Mouse (Mus musculus): ENCODE results near the gene Etnk2. TPM values are rescaled to one million over a fixed set of nuclear protein-coding genes. Genes with fewer than 3 reads are reported as not detected.

Etnk2 gene
- total RNA-seq, 2 experiments from 2014 or later, result 7.8 to 10.2 TPM

GRCm38 (mm10) chr1:133347693-133348520 lies 15.5 kb upstream of the Etnk2 start:
- intact Hi-C loops (cut with DNase I), result no loop called here
- DNase-seq (ENCODE audit: low spot score in 2 of 2), result no peak

GRCm38 (mm10) chr1:133350210-133350609 lies 13.2 kb upstream of the Etnk2 start, which contains the start of gene Ren1:
Ren1 (plus strand) TSS chr1:133350510.
- intact Hi-C loops (cut with DNase I), result no loop called here
- no peak for DNase-seq (ENCODE audit: low spot score in 2 of 2)

GRCm38 (mm10) chr1:133351762-133352161 lies 11.6 kb upstream of the Etnk2 start:
- intact Hi-C loops (cut with DNase I), result loop anchor here (2.0 kb wide), 1 partner anchor 37 kb away; no protein-coding TSS in a partner anchor
- no peak for DNase-seq (ENCODE audit: low spot score in 2 of 2)

- peak; percentile 83 to 85 for DNase-seq (ENCODE audit: low spot score in 2 of 2)
- intact Hi-C loops (cut with DNase I), result loop anchor here (2.0 kb wide), 1 partner anchor 39 kb away; no protein-coding TSS in a partner anchor
Measured at GRCm38 (mm10) chr1:133353371-133353809, 10.0 kb upstream of the Etnk2 start.

- DNase-seq (ENCODE audit: low spot score in 2 of 2), result no peak
- intact Hi-C loops (cut with DNase I), result no loop called here
Measured at GRCm38 (mm10) chr1:133355469-133355868, 7.9 kb upstream of the Etnk2 start.

- no peak for DNase-seq (ENCODE audit: low spot score in 2 of 2)
- intact Hi-C loops (cut with DNase I), result no loop called here
Measured at GRCm38 (mm10) chr1:133355912-133356311, 7.5 kb upstream of the Etnk2 start.

GRCm38 (mm10) chr1:133356330-133356729 lies 7.0 kb upstream of the Etnk2 start:
- intact Hi-C loops (cut with DNase I), result no loop called here
- no peak for DNase-seq (ENCODE audit: low spot score in 2 of 2)

- intact Hi-C loops (cut with DNase I), result no loop called here
- no peak for DNase-seq (ENCODE audit: low spot score in 2 of 2)
Measured at GRCm38 (mm10) chr1:133361006-133361405, 2.4 kb upstream of the Etnk2 start.

- peak in 1 of 2 experiments; percentile 3 for DNase-seq (ENCODE audit: low spot score in 2 of 2)
- intact Hi-C loops (cut with DNase I), result no loop called here
Measured at GRCm38 (mm10) chr1:133362103-133362502, 1.3 kb upstream of the Etnk2 start.

GRCm38 (mm10) chr1:133364022-133364630 lies 754 bp downstream of the Etnk2 start:
- intact Hi-C loops (cut with DNase I), result no loop called here
- DNase-seq (ENCODE audit: low spot score in 2 of 2), result peak in 1 of 2 experiments; percentile 49

GRCm38 (mm10) chr1:133364890-133365289 lies 1.5 kb downstream of the Etnk2 start:
- DNase-seq (ENCODE audit: low spot score in 2 of 2), result no peak
- intact Hi-C loops (cut with DNase I), result no loop called here

- intact Hi-C loops (cut with DNase I), result no loop called here
- peak in 1 of 2 experiments; percentile 51 for DNase-seq (ENCODE audit: low spot score in 2 of 2)
Measured at GRCm38 (mm10) chr1:133366951-133367605, 3.7 kb downstream of the Etnk2 start.

- intact Hi-C loops (cut with DNase I), result no loop called here
- DNase-seq (ENCODE audit: low spot score in 2 of 2), result no peak
Measured at GRCm38 (mm10) chr1:133367606-133368488, 4.5 kb downstream of the Etnk2 start.

- intact Hi-C loops (cut with DNase I), result no loop called here
- DNase-seq (ENCODE audit: low spot score in 2 of 2), result peak; percentile 70 to 83
Measured at GRCm38 (mm10) chr1:133368644-133369043, 5.3 kb downstream of the Etnk2 start.

GRCm38 (mm10) chr1:133370352-133370751 lies 7.0 kb downstream of the Etnk2 start:
- DNase-seq (ENCODE audit: low spot score in 2 of 2), result no peak
- intact Hi-C loops (cut with DNase I), result no loop called here

GRCm38 (mm10) chr1:133371431-133371830 lies 8.1 kb downstream of the Etnk2 start:
- intact Hi-C loops (cut with DNase I), result no loop called here
- DNase-seq (ENCODE audit: low spot score in 2 of 2), result no peak

GRCm38 (mm10) chr1:133372113-133372512 lies 8.7 kb downstream of the Etnk2 start:
- intact Hi-C loops (cut with DNase I), result no loop called here
- no peak for DNase-seq (ENCODE audit: low spot score in 2 of 2)

GRCm38 (mm10) chr1:133375696-133376346 lies 12.4 kb downstream of the Etnk2 start:
- DNase-seq (ENCODE audit: low spot score in 2 of 2), result no peak
- intact Hi-C loops (cut with DNase I), result no loop called here

GRCm38 (mm10) chr1:133377547-133377946 lies 14.2 kb downstream of the Etnk2 start:
- DNase-seq (ENCODE audit: low spot score in 2 of 2), result no peak
- intact Hi-C loops (cut with DNase I), result no loop called here
